Mouse (Mus musculus) lung, adult 2 months (tissue): ENCODE results near the gene Zfp664.

Experiments used
- CTCF ChIP-seq: fragments of 200-500 bp; IDR thresholded peaks from 2 replicates; pipeline ENCODE4 v1.5.1; 2011; ENCODE audit warnings: mild to moderate bottlenecking, low read length, control low read depth; ENCODE audit not compliant: insufficient read depth
- POLR2A ChIP-seq: fragments of 200-500 bp; IDR thresholded peaks from 2 replicates; pipeline ENCODE4 v1.6.1; 2011; ENCODE audit warnings: low read depth, mild to moderate bottlenecking, control low read depth, low read length, borderline replicate concordance; ENCODE audit errors: extremely low read depth

DNA sequence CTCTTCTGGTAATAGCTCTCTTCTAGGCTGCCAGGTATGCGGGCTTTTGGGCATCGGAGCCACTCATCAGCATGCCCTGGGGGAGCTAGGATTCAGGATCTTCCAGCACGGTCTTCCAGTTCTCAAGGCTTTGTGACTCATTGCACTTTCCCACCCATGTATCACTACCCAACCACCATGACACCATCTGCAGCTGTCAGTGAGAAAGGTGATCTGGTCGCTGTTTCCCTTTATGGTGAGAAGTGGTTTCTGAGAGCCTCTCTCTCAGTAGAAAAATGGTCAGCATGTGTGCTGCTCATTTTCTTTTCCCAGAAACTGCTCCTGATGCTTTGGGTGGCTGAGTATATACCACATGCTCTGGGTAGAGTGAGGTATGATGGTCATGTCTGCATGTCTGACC lies 16.8 kb downstream of the Zfp664 start:
- TF ChIP-seq POLR2A = no peak
- TF ChIP-seq CTCF = no peak
